Mouse (Mus musculus) midbrain, postnatal 0 days (tissue): ENCODE results near the gene Adgrf5. TPM values are rescaled to one million over a fixed set of nuclear protein-coding genes. Genes with fewer than 3 reads are reported as not detected.
A peak's percentile ranks its signal among the peaks of the same experiment; 100 is the strongest.

Experiments
- ATAC-seq: fragments of 200-750 bp; cut with Nextera tagmentation; 2 replicates; pipeline ENCODE4 v1.8.0; 2017; ENCODE audit warnings: moderate number of reproducible peaks, mild to moderate bottlenecking, moderate TSS enrichment, moderate library complexity; ENCODE audit not compliant: low FRiP score
- DNase-seq: peaks from one replicate; pipeline ENCODE4 v3.0.0-alpha.2; 2015; ENCODE audit warnings: low spot score
- H3K27ac ChIP-seq: fragments of 300-500 bp; sonication (generic); 2 replicates; pipeline ENCODE4 v1.5.1; 2014; ENCODE audit warnings: low read depth, mild to moderate bottlenecking, low read length, mixed read lengths
- H3K27me3 ChIP-seq: fragments of 300-500 bp; sonication (generic); 2 replicates; pipeline ENCODE4 v1.6.1; 2014; ENCODE audit warnings: low read length, control low read depth, mixed read lengths; ENCODE audit not compliant: insufficient read depth
- H3K36me3 ChIP-seq: fragments of 300-500 bp; sonication (generic); 2 replicates; pipeline ENCODE4 v1.6.1; 2014; ENCODE audit warnings: low read length, control low read depth, mixed read lengths; ENCODE audit not compliant: insufficient read depth
- H3K4me1 ChIP-seq: fragments of 300-500 bp; sonication (generic); 2 replicates; pipeline ENCODE4 v1.6.1; 2014; ENCODE audit warnings: mild to moderate bottlenecking, control low read depth, antibody characterized with exemption, low read length, mixed read lengths; ENCODE audit not compliant: insufficient read depth
- H3K4me2 ChIP-seq: fragments of 300-500 bp; sonication (generic); 2 replicates; pipeline ENCODE4 v1.6.1; 2014; ENCODE audit warnings: low read depth, mild to moderate bottlenecking, low read length, mixed read lengths; ENCODE audit not compliant: poor library complexity, severe bottlenecking
- H3K4me3 ChIP-seq: fragments of 300-500 bp; sonication (generic); 2 replicates; pipeline ENCODE4 v1.5.1; 2014; ENCODE audit warnings: low read depth, mild to moderate bottlenecking, low read length, moderate library complexity
- H3K9ac ChIP-seq: fragments of 300-500 bp; sonication (generic); replicated peaks from 2 replicates; pipeline ENCODE4 v1.6.1; 2014; ENCODE audit warnings: mild to moderate bottlenecking, low read length, moderate library complexity, mixed read lengths; ENCODE audit not compliant: poor library complexity, severe bottlenecking
- H3K9me3 ChIP-seq: fragments of 300-500 bp; sonication (generic); 2 replicates; pipeline ENCODE4 v1.6.1; 2016; ENCODE audit warnings: low read length, control low read depth
- CTCF ChIP-seq: IDR thresholded peaks from 2 replicates; pipeline ENCODE4 v1.5.1; 2016; ENCODE audit warnings: antibody characterized with exemption, mild to moderate bottlenecking
- WGBS: fragments of 180-500 bp; shearing (Covaris S2); extraction: QIAGEN DNeasy Blood & Tissue Kit; methylation state at CpG from one replicate; pipeline ENCODE4 v1.1.7; 2014; 5-methylcytosine and 5-hydroxymethylcytosine counted together
- polyA plus RNA-seq: library from polyadenylated mRNA; unstranded; fragments of >200 nt; fragmentation: Nextera tagmentation; extraction: Ambion mirVana; gene quantifications from 2 replicates; pipeline ENCODE4 v1.2.1, GENCODE M21; 2015
- total RNA-seq: library from RNA; depleted of rRNA; stranded (reverse); fragments of >200 nt; gene quantifications from 2 replicates; pipeline ENCODE4 v1.2.3, GENCODE M21; 2014; rRNA removed

The Adgrf5 gene
- total RNA-seq = 23.9 and 27.5 TPM in 2 replicates
- 4.2 and 4.6 TPM in 2 replicates for polyA plus RNA-seq

DNA sequence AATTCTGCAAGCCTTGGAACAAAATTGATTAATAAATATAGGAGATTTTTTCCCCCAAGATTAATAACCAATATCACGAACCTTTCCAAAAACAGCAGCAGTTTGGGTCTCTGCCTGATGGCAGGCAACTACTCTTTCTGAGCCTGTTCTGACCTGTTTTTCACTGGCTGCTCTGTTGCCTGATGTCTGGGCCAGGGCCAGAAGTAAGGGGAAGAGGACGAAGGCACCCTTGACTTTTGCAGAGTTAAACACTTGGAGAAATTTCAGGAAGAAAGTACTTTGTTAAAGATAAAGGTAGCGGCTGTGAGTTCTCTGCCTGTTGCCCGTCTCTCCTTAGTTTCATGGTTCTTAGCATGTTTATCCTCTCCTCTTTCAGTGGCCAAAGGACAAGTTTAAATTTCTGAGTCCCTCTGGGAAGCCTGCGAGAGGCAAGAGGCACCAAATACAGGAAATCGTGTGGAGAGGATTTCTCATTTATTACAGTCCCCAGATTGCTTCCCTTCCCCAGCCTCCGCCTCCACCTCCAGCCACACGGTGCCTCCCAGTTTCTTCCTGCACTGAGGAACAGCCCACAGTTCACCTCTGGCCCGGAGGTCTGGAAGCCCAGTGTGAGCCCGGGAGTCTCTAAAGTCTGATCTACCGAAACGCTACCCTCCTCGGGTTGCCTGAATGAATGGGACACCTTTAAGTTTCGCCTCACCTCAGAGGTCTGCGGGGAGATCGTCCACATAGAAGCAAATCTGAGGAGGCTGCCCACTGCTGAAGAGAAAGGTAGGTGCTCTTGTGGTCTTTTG is at the start of gene Adgrf5:
Adgrf5 (plus strand) TSS at position 626 of the 794 bp plus-strand sequence.
- H3K4me2 ChIP-seq = no peak within 1 kb of the TSS
- no peak within 1 kb of the TSS for H3K27ac ChIP-seq
- H3K4me1 ChIP-seq = no peaks in the 10 kb centered on the region
- TF ChIP-seq CTCF = no peak
- no peaks in the 10 kb centered on the region for H3K9me3 ChIP-seq
- H3K9ac ChIP-seq = no peak within 1 kb of the TSS
- H3K36me3 ChIP-seq = no peaks in the 10 kb centered on the region
- 72% methylated on average over 16 of the region's 16 CpGs for WGBS
- ATAC-seq (no peak), DNase-seq (no peak)
- H3K4me3 ChIP-seq = peak within 1 kb of the TSS; percentile 1; the same call in 1 of the 2 replicates
- H3K27me3 ChIP-seq = no peaks in the 10 kb centered on the region

DNA sequence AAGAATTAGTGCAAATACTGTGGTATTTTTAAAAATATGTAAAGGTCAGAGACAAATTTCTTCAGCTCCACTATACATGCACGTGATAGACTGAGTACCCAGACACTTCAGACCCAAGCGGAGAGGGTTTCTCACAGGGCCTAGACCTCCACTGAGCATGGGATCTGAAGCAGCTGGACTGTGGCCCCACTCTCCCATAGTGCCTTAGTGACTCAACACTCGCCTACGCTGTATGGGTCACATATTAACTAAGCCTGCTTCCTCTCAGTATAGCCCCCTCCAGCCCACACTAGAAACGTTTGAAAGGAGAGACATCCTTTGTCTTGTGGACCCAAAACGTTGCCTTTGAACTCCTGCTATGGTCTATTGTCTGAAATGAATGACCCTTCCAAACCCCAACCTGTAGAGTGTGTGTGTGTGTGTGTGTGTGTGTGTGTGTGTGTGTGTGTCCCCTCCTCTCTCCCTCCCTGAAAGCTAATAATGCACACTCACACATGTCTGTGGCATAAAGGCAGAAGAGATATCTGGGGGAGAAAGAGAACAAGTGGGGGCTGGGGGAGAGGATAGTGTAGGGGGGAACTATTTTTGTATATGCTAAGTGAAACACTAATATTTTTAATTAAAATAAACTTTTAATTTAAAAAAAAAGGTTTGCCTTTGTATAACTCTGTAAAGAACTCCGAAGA is 34.1 kb upstream of the Adgrf5 start:
- Histone ChIP-seq H3K36me3 (no peaks in the 10 kb centered on the region), H3K9me3 (0 out of 2 replicates have a peak, but pooled peaks cover 4% of the 10 kb centered on the region), H3K4me1 (no peaks in the 10 kb centered on the region), H3K9ac (no peak overlapping the region), H3K27ac (no peak overlapping the region), H3K4me3 (no peak overlapping the region), H3K27me3 (no peaks in the 10 kb centered on the region), H3K4me2 (peak overlapping the region; percentile 66; the same call in 1 of the 2 replicates)
- 41% methylated on average over 7 of the region's 7 CpGs for WGBS
- no peak for TF ChIP-seq CTCF
- 0 out of 2 replicates have a peak, but pooled peaks have one; percentile 24 for ATAC-seq
- DNase-seq = no peak

DNA sequence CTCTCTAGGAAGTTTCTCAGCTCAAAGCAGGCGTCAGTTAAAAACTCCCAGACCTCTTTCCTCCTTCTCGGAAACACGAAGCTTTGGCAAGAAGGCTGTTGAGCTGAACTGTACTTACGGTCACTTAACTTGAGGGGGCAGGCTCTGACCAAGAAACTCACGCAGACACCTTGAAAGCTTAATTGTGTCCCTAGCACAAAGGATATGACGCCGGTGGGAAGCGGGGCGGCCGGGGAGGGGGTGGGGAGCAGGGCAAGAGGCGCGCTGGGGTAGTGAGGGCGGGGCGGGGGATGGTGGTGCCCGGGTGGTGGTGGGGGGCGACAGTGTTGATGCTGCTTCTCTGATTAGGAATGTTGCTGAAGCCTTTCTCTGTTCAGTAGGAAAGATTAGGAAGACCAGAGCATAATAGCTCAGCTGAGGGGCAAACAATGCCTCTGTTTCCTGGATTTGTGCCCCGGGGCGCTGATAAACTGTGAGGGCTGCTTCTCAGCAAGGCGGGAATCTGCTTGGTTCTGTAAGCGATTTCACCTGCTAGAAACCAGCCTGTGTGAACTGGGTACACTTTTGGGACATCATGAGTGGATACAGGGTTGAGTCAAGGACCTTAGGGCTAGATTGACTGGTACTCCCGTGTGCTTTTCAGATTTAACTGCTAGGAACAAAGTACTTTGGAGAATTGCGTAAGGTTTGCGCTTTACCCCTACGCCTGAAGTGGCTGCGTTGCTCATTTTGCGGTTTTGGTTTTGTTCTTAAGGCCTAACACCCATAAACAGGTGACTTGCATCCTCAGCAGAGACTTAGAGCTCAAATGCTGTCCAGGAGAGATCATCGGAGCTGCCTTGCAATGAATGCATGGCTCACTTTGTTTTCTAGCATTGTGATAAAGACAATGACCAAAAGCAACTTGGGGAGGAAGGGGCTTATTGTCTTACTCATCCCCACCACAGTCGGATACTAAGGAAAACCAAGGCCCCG is 33.2 kb upstream of the Adgrf5 start:
- 0 out of 2 replicates have a peak overlapping the region, but pooled peaks have one; percentile 32 for H3K27ac ChIP-seq
- DNase-seq (peak; percentile 86), ATAC-seq (peak; percentile 86)
- 0 out of 2 replicates have a peak overlapping the region, but pooled peaks have one; percentile 13 for H3K9ac ChIP-seq
- 8% methylated on average over 29 of the region's 29 CpGs for WGBS
- peak overlapping the region; percentile 29 for H3K4me3 ChIP-seq
- H3K4me1 ChIP-seq = no peaks in the 10 kb centered on the region
- peak; percentile 76 for TF ChIP-seq CTCF
- 0 out of 2 replicates have a peak, but pooled peaks cover 4% of the 10 kb centered on the region for H3K9me3 ChIP-seq
- peak overlapping the region; percentile 66 for H3K4me2 ChIP-seq
- no peaks in the 10 kb centered on the region for H3K27me3 ChIP-seq
- H3K36me3 ChIP-seq = no peaks in the 10 kb centered on the region

DNA sequence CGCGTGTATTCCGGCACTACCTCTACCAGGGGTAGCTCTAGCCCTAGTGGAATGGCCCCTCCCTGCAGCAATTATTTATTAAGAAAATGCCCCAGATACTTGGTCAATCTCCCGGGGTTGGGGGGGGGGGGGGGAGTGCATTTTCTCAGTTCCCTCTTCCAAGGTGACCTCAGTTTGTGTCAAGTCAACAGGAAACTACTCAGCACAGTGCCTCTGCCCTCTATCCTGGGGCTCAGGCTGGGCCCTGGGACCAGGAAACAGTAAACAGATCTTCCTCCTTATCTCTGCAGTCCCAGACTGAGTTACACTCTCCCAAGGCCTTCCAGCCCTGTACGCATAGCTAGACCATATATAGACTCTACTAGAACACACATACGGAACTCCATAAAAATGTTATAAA is 32.4 kb upstream of the Adgrf5 start:
- Histone ChIP-seq H3K4me2 (no peak overlapping the region), H3K9me3 (0 out of 2 replicates have a peak, but pooled peaks cover 3% of the 10 kb centered on the region), H3K27ac (no peak overlapping the region), H3K4me3 (no peak overlapping the region), H3K9ac (no peak overlapping the region), H3K4me1 (no peaks in the 10 kb centered on the region), H3K27me3 (no peaks in the 10 kb centered on the region), H3K36me3 (no peaks in the 10 kb centered on the region)
- ATAC-seq = no peak
- WGBS = 87% methylated on average over 6 of the region's 6 CpGs
- no peak for DNase-seq
- TF ChIP-seq CTCF = no peak

DNA sequence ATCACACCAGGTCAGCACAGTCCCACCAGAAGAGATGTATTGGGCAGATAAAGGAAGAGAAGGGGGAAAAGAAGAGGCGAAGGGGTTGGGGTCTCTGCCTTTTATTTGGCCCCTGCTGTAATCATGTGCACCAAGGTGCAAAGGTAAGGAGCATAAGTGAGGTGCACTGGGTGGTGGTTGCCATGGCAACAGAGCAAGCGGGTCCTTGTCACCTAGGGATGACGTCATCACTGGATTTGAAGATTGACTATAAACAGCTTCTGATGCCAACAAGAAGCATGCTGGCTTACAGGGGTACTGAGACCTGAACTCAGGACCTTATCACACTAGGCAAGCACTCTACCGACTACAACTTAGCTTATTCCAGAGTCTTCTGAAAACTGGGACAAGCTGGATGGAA is 31.0 kb upstream of the Adgrf5 start:
- TF ChIP-seq CTCF = no peak
- no peak overlapping the region for H3K9ac ChIP-seq
- H3K9me3 ChIP-seq = no peaks in the 10 kb centered on the region
- no peak overlapping the region for H3K4me3 ChIP-seq
- 77% methylated on average over 4 of the region's 4 CpGs for WGBS
- ATAC-seq = no peak
- no peak overlapping the region for H3K27ac ChIP-seq
- no peak overlapping the region for H3K4me2 ChIP-seq
- DNase-seq = no peak
- H3K27me3 ChIP-seq = no peaks in the 10 kb centered on the region
- no peaks in the 10 kb centered on the region for H3K4me1 ChIP-seq
- no peaks in the 10 kb centered on the region for H3K36me3 ChIP-seq
